Mouse (Mus musculus) retina, postnatal 1 day (tissue): ENCODE measurements around the gene Ftsj3.
"Not testable (repeated sequence)": the region's sequence is repeated elsewhere in the genome, so short reads cannot be mapped to it uniquely, and the experiment has no call there.

ENCODE experiments used
- DNase-seq: peaks from one replicate; pipeline ENCODE4 v3.0.0-alpha.2; 2012

Ftsj3 gene

GRCm38 (mm10) chr11:106201337-106202122, 54.3 kb downstream of the Ftsj3 start:
- no peak for DNase-seq

- DNase-seq = no peak
Measured at GRCm38 (mm10) chr11:106200756-106201155, 55.1 kb downstream of the Ftsj3 start.

GRCm38 (mm10) chr11:106199997-106200396, 55.9 kb downstream of the Ftsj3 start:
- DNase-seq = not testable (repeated sequence)
